8 mouse cellular contexts compared by ENCODE assay signal in the genomic region with DNA sequence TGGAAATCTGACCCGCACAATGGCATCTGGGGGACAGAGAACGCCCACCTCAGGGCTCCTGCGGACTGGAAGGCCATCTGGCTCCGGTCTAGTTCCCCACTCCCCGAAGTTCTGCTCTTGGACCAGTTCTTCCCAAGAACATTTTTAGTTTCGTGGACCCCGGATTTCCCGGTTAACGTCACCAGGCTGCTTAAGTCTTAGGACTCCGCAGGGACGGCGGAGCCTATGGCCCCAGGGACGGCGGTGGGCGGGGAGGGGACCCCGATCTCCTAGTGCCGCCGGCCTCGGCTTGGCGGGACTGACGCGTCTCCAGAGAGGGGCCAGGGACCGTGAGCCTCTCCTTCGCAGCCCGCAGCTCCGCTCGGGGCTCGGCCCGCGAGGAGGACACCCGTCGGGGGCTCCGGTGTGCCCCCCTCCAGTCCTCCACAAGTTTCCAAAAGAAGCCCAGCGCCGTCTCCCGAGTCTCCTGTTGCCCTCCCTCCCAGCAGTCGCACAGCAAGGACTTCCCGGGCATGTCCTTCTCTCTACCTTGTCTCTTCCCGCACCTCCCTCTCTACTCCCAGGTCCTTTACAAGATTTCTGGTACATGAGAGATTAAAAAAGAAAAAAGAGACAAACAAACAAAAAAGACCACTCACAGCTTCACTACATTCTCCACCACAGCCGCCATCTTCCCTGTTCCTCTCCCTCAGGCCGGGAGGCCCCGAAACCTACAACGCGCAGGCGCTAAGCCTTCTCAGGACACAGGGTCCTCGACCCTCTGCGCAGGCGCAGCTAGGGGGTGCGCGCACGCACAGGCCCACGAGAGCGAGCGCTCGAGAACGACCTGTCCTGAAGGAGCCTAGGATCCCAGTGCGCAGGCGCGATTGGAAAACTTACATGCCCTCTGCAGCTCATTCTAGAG. TPM values are rescaled to one million over a fixed set of nuclear protein-coding genes. Genes with fewer than 3 reads are reported as not detected.
DNase-seq lines count a peak whose midpoint lies in the region; ATAC-seq lines count a peak whose summit lies in the region.

No protein-coding gene starts in this region.

- H3K9me3 ChIP-seq in intestine, embryonic 14.5 days (ENCODE audit: control insufficient read depth, low read length): no peaks in the 10 kb centered on the region

- no peaks in the 10 kb centered on the region for H3K27me3 ChIP-seq in intestine, embryonic 14.5 days (replicated peaks; ENCODE audit: control insufficient read depth, insufficient read depth, low read length)

- ATAC-seq in intestine, embryonic 14.5 days (replicated peaks; ENCODE audit: low FRiP score, low TSS enrichment, low read depth): peak; percentile 93

- peak overlapping the region; percentile 71 for H3K4me3 ChIP-seq in intestine, embryonic 14.5 days (ENCODE audit: low read depth, low read length)

- H3K9ac ChIP-seq in intestine, embryonic 14.5 days (ENCODE audit: low read length): peak overlapping the region; percentile 87

- peak overlapping the region; percentile 76 for H3K27ac ChIP-seq in intestine, embryonic 14.5 days (ENCODE audit: low read depth)

- peak overlapping the region; percentile 67 for H3K4me2 ChIP-seq in intestine, embryonic 14.5 days (ENCODE audit: low read length)

- peak; percentile 97 to 98 for DNase-seq in adrenal gland, adult 18-20 months (ENCODE audit: low spot score in 2 of 2)
- peak; percentile 100 for DNase-seq in embryo, embryonic 11 days
- DNase-seq in gastrocnemius, postnatal 25 days: peak; percentile 99
- peak; percentile 98 for DNase-seq in intestine, embryonic 14.5 days (ENCODE audit: low spot score)
- DNase-seq in left cerebral cortex, postnatal 14 days (ENCODE audit: low spot score in 2 of 2): peak; percentile 99 to 100
- DNase-seq in mesoderm, embryonic 11.5 days (ENCODE audit: low read depth, low spot score): peak; percentile 100
- DNase-seq in right cerebral cortex, postnatal 36 days (ENCODE audit: low spot score in 2 of 2): peak; percentile 97 to 99
- DNase-seq in yolk sac, embryonic 10.5 days (ENCODE audit: low spot score): peak; percentile 98

- intact Hi-C loops in left cerebral cortex, postnatal 14 days (cut with DNase I): no loop called here

- H3K36me3 ChIP-seq in intestine, embryonic 14.5 days (ENCODE audit: control insufficient read depth, insufficient read depth, low read length): peaks cover 6% of the 10 kb centered on the region

- H3K4me1 ChIP-seq in intestine, embryonic 14.5 days (replicated peaks; ENCODE audit: control insufficient read depth, insufficient read depth, low read length): peaks cover 24% of the 10 kb centered on the region

- under 1% methylated on average over 56 of the region's 59 CpGs for WGBS in intestine, embryonic 14.5 days

RNA-seq across cellular contexts. Expression of a gene that starts 0.5 kb away (rescaled TPM):
- total RNA-seq in adrenal gland, adult 18-20 months (2021): 100 to 1,000 TPM; 111 to 129 TPM
- total RNA-seq in gastrocnemius, postnatal 25 days (2021): 10 to 100 TPM; 80.6 to 83.5 TPM
- 131 and 145 TPM in 2 replicates for polyA plus RNA-seq in intestine, embryonic 14.5 days (2014; fragmentation: Nextera tagmentation; extraction: Ambion mirVana)
- total RNA-seq in left cerebral cortex, postnatal 14 days (2021): 10 to 100 TPM; 87.6 to 90.4 TPM

RNA-seq across cellular contexts. Expression of a gene that starts 12.3 kb away (rescaled TPM):
- 1 to 10 TPM; 5.2 to 8.0 TPM for total RNA-seq in adrenal gland, adult 18-20 months (2021)
- 10 to 100 TPM; 12.0 to 13.0 TPM for total RNA-seq in gastrocnemius, postnatal 25 days (2021)
- polyA plus RNA-seq in intestine, embryonic 14.5 days (2014; fragmentation: Nextera tagmentation; extraction: Ambion mirVana): 7.0 and 9.3 TPM in 2 replicates
- 1 to 10 TPM; 7.1 to 8.0 TPM for total RNA-seq in left cerebral cortex, postnatal 14 days (2021)

RNA-seq across cellular contexts. Expression of a gene that starts 18.4 kb away (rescaled TPM):
- 1 to 10 TPM in 1 of 2 experiments, under 1 TPM in 1; 0.90 to 1.1 TPM for total RNA-seq in adrenal gland, adult 18-20 months (2021)
- under 1 TPM; 0.15 to 0.35 TPM for total RNA-seq in gastrocnemius, postnatal 25 days (2021)
- polyA plus RNA-seq in intestine, embryonic 14.5 days (2014; fragmentation: Nextera tagmentation; extraction: Ambion mirVana): 2.0 and 2.1 TPM in 2 replicates
- 1 to 10 TPM; 5.6 to 5.9 TPM for total RNA-seq in left cerebral cortex, postnatal 14 days (2021)

RNA-seq across cellular contexts. Expression of a gene that starts 34.7 kb away (rescaled TPM):
- 10 to 100 TPM in 1 of 2 experiments, 1 to 10 TPM in 1; 4.9 to 19.0 TPM for total RNA-seq in adrenal gland, adult 18-20 months (2021)
- total RNA-seq in gastrocnemius, postnatal 25 days (2021): 1 to 10 TPM in 1 of 2 experiments, under 1 TPM in 1; 0.59 to 1.3 TPM
- polyA plus RNA-seq in intestine, embryonic 14.5 days (2014; fragmentation: Nextera tagmentation; extraction: Ambion mirVana): 2.1 and 2.5 TPM in 2 replicates
- total RNA-seq in left cerebral cortex, postnatal 14 days (2021): 1 to 10 TPM; 2.8 to 3.0 TPM

RNA-seq across cellular contexts. Expression of a gene that starts 37.3 kb away (rescaled TPM):
- total RNA-seq in adrenal gland, adult 18-20 months (2021): 10 to 100 TPM; 21.1 to 42.8 TPM
- total RNA-seq in gastrocnemius, postnatal 25 days (2021): 1 to 10 TPM; 3.7 to 6.4 TPM
- 18.2 and 18.9 TPM in 2 replicates for polyA plus RNA-seq in intestine, embryonic 14.5 days (2014; fragmentation: Nextera tagmentation; extraction: Ambion mirVana)
- total RNA-seq in left cerebral cortex, postnatal 14 days (2021): 10 to 100 TPM; 11.1 to 12.1 TPM

Comparison
In these comparisons a context has a peak if more than half of its experiments do, and no peak if none do; other contexts are left out.
1. Peak in every context shown above with its lines: DNase-seq, ATAC-seq, H3K4me3 ChIP-seq and H3K27ac ChIP-seq.